Mouse (Mus musculus) liver, embryonic 15.5 days (tissue): ENCODE measurements around the gene Scrg1. TPM values are rescaled to one million over a fixed set of nuclear protein-coding genes. Genes with fewer than 3 reads are reported as not detected.
A peak's percentile ranks its signal among the peaks of the same experiment; 100 is the strongest.
"Not testable (repeated sequence)": the region's sequence is repeated elsewhere in the genome, so short reads cannot be mapped to it uniquely, and the experiment has no call there.

Experiments used
- ATAC-seq: fragments of 200-750 bp; cut with Nextera tagmentation; 2 replicates; pipeline ENCODE4 v1.8.0; 2017; ENCODE audit warnings: moderate number of reproducible peaks, mild to moderate bottlenecking, moderate library complexity; ENCODE audit not compliant: insufficient read depth
- H3K27ac ChIP-seq: fragments of 300-500 bp; sonication (generic); replicated peaks from 2 replicates; pipeline ENCODE4 v1.5.1; 2015; ENCODE audit warnings: mild to moderate bottlenecking, inconsistent platforms
- H3K27me3 ChIP-seq: fragments of 300-500 bp; sonication (generic); 2 replicates; pipeline ENCODE4 v1.6.1; 2015; ENCODE audit warnings: mild to moderate bottlenecking, inconsistent platforms
- H3K36me3 ChIP-seq: fragments of 300-500 bp; sonication (generic); replicated peaks from 2 replicates; pipeline ENCODE4 v1.6.1; 2015; ENCODE audit warnings: moderate library complexity, mild to moderate bottlenecking, inconsistent platforms
- H3K4me1 ChIP-seq: fragments of 300-500 bp; sonication (generic); replicated peaks from 2 replicates; pipeline ENCODE4 v1.6.1; 2015; ENCODE audit warnings: inconsistent platforms
- H3K4me2 ChIP-seq: fragments of 300-500 bp; sonication (generic); 2 replicates; pipeline ENCODE4 v1.6.1; 2015; ENCODE audit warnings: moderate library complexity, mild to moderate bottlenecking, inconsistent platforms
- H3K4me3 ChIP-seq: fragments of 300-500 bp; sonication (generic); replicated peaks from 2 replicates; pipeline ENCODE4 v1.5.1; 2015; ENCODE audit warnings: mild to moderate bottlenecking, inconsistent platforms
- H3K9ac ChIP-seq: fragments of 300-500 bp; sonication (generic); 2 replicates; pipeline ENCODE4 v1.6.1; 2015; ENCODE audit warnings: moderate library complexity, mild to moderate bottlenecking, inconsistent platforms
- H3K9me3 ChIP-seq: fragments of 300-500 bp; sonication (generic); replicated peaks from 2 replicates; pipeline ENCODE4 v1.6.1; 2016; ENCODE audit warnings: inconsistent platforms
- WGBS: fragments of 180-500 bp; shearing (Covaris S2); methylation state at CpG from one replicate; pipeline ENCODE4 v1.1.7; 2015; ENCODE audit warnings: mixed read lengths; ENCODE audit not compliant: insufficient replicate concordance; 5-methylcytosine and 5-hydroxymethylcytosine counted together
- polyA plus RNA-seq: library from polyadenylated mRNA; unstranded; fragments of >200 nt; fragmentation: Nextera tagmentation; extraction: Ambion mirVana; gene quantifications from 2 replicates; pipeline ENCODE4 v1.2.1, GENCODE M21; 2015

The Scrg1 gene
- polyA plus RNA-seq, 1 experiment from 2014 or later: 0.35 TPM

- WGBS: under 1% methylated on average over 65 of the region's 66 CpGs
These were observed 31.9 kb downstream of the Scrg1 start, which contains the start of gene Sap30 for GRCm38 (mm10) chr8:57487441-57488155. Gene Sap30, minus strand, starts transcription at chr8:57487860.

GRCm38 (mm10) chr8:57488312-57488765 is 32.6 kb downstream of the Scrg1 start:
- H3K4me1 ChIP-seq: peaks cover 31% of the 10 kb centered on the region
- under 1% methylated on average over 25 of the region's 25 CpGs for WGBS
- H3K27me3 ChIP-seq: no peaks in the 10 kb centered on the region
- peak; percentile 32 for ATAC-seq
- peak overlapping the region; percentile 96 for H3K27ac ChIP-seq
- H3K9me3 ChIP-seq: no peaks in the 10 kb centered on the region
- H3K9ac ChIP-seq: peak overlapping the region; percentile 74
- H3K36me3 ChIP-seq: no peaks in the 10 kb centered on the region
- peak overlapping the region; percentile 97 for H3K4me2 ChIP-seq
- peak overlapping the region; percentile 97 for H3K4me3 ChIP-seq

More at GRCm38 (mm10) chr8:57487441-57488155, 31.9 kb downstream of the Scrg1 start, which contains the start of gene Sap30:
- H3K9me3 ChIP-seq: no peaks in the 10 kb centered on the region
- H3K4me1 ChIP-seq: peaks cover 31% of the 10 kb centered on the region
- H3K9ac ChIP-seq: peak within 1 kb of the TSS; percentile 89
- peak within 1 kb of the TSS; percentile 96 for H3K27ac ChIP-seq
- peak; percentile 95 for ATAC-seq
- peak within 1 kb of the TSS; percentile 97 for H3K4me3 ChIP-seq
- H3K4me2 ChIP-seq: peak within 1 kb of the TSS; percentile 97
- no peaks in the 10 kb centered on the region for H3K27me3 ChIP-seq
- 0 out of 2 replicates have a peak, but pooled peaks cover 3% of the 10 kb centered on the region for H3K36me3 ChIP-seq

- ATAC-seq: no peak
- Histone ChIP-seq H3K4me1 (peaks cover 31% of the 10 kb centered on the region), H3K4me3 (no peak overlapping the region), H3K4me2 (peak overlapping the region; percentile 97; the same call in 1 of the 2 replicates), H3K9me3 (no peaks in the 10 kb centered on the region), H3K27me3 (no peaks in the 10 kb centered on the region), H3K36me3 (no peaks in the 10 kb centered on the region), H3K9ac (no peak overlapping the region), H3K27ac (peak overlapping the region; percentile 96)
- 91% methylated on average over 1 of the region's 1 CpGs for WGBS
These were observed 33.6 kb downstream of the Scrg1 start for GRCm38 (mm10) chr8:57489366-57489765.

DNA sequence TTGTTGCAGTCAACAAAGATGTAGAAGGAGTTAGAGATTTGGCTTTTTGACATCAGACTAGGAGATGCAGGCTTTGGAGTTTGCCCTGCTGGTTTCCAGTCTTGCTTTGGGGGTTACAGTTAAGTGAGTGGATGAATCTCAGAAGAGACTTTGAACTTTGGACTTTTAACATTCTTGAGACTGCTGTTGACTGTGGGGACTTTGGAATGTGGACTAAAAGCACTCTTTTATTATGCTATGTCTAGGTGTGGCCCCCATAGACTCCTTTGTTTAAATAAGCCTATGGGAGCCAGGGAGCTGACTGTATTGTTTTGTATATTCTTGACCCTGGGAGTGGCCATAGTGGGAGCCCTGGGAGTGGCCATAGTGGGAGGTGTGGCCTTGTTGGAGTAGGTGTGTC is 34.2 kb downstream of the Scrg1 start:
- no peaks in the 10 kb centered on the region for H3K36me3 ChIP-seq
- H3K4me1 ChIP-seq: peaks cover 31% of the 10 kb centered on the region
- H3K9me3 ChIP-seq: no peaks in the 10 kb centered on the region
- no peaks in the 10 kb centered on the region for H3K27me3 ChIP-seq
- H3K4me3 ChIP-seq: no peak overlapping the region
- no peak for ATAC-seq
- H3K9ac ChIP-seq: no peak overlapping the region
- H3K27ac ChIP-seq: no peak overlapping the region
- no peak overlapping the region for H3K4me2 ChIP-seq

DNA sequence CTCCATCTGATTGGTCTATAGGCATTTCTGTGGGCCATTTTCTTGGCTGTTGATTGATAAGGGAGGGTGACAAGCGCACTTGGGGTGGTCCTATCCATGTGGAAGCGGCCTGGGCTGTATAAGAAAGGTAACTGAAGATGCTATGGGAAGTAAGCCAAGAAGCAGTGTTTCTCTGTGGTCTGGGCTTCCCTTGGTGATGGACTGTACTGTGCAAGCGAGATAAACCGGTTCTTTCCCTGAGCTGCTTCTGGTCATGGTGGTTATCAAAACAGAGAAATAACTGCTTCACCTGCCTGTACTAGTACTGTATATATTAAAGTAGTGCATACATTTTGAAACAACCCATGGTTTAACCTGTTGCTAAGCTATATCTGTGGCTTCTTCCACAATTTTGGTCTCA is 36.1 kb downstream of the Scrg1 start:
- H3K9me3 ChIP-seq: no peaks in the 10 kb centered on the region
- H3K9ac ChIP-seq: no peak overlapping the region
- peaks cover 20% of the 10 kb centered on the region for H3K4me1 ChIP-seq
- no peak overlapping the region for H3K27ac ChIP-seq
- H3K4me3 ChIP-seq: no peak overlapping the region
- ATAC-seq: no peak
- no peaks in the 10 kb centered on the region for H3K27me3 ChIP-seq
- no peak overlapping the region for H3K4me2 ChIP-seq
- 30% methylated on average over 4 of the region's 4 CpGs for WGBS
- H3K36me3 ChIP-seq: no peaks in the 10 kb centered on the region

GRCm38 (mm10) chr8:57498494-57498846 is 42.7 kb downstream of the Scrg1 start:
- no peak overlapping the region for H3K27ac ChIP-seq
- no peak overlapping the region for H3K9ac ChIP-seq
- H3K4me3 ChIP-seq: no peak overlapping the region
- ATAC-seq: no peak
- H3K27me3 ChIP-seq: no peaks in the 10 kb centered on the region
- no peaks in the 10 kb centered on the region for H3K4me1 ChIP-seq
- H3K9me3 ChIP-seq: no peaks in the 10 kb centered on the region
- WGBS: 73% methylated on average over 8 of the region's 8 CpGs
- no peaks in the 10 kb centered on the region for H3K36me3 ChIP-seq
- no peak overlapping the region for H3K4me2 ChIP-seq

DNA sequence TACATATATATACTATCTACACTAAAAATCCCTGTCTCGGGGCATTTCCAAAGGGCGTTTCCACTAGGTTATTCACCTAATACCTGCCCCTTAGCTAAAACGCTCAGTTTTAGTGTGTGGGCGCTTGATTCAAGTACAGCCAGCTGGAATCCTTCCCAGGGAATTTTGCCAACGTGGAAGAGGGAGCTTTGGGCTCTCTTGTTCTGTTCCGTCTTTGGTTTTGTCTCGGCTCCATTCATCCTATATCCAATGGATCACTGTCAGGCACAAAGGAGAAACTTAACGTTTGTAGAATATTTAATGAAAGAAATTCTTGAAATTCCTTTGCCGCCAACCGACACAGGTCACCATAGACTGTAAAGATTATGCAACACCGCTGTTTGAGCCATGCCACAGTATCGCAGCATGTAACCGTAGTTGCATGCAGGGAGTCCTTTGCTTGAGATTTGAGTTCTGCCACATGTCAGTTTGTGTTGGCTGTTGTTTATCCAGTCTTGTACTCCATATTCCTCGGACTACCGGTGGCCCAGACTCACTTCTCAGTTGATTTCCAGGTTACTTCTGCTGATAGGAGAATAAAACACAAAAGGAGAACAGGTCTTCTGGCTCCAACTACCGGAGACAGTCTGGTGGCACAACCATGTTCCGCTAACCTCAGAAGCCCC is 43.3 kb downstream of the Scrg1 start:
- no peaks in the 10 kb centered on the region for H3K9me3 ChIP-seq
- no peaks in the 10 kb centered on the region for H3K27me3 ChIP-seq
- H3K9ac ChIP-seq: no peak overlapping the region
- no peak for ATAC-seq
- H3K4me1 ChIP-seq: no peaks in the 10 kb centered on the region
- H3K4me2 ChIP-seq: no peak overlapping the region
- no peak overlapping the region for H3K27ac ChIP-seq
- H3K36me3 ChIP-seq: no peaks in the 10 kb centered on the region
- no peak overlapping the region for H3K4me3 ChIP-seq
- 73% methylated on average over 17 of the region's 17 CpGs for WGBS

DNA sequence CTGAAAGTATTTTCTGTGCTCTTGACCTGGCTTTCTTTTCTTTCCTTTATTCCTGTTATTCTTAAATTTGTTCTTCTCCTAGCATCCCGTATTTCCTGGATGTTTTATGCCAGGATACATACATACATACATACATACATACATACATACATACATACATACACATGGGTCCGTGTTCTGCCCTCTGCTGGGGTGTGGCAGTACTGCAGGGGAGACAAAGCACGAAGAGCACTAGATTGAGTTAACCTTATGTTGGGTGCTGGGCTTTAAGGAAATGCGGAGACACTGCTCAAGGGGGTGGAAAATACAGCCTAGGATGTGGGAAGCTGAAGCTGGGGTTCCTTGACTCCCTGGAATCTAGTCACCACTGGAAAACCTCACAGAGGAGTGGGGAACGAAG is 47.9 kb downstream of the Scrg1 start:
- H3K9me3 ChIP-seq: no peaks in the 10 kb centered on the region
- no peak overlapping the region for H3K9ac ChIP-seq
- no peaks in the 10 kb centered on the region for H3K27me3 ChIP-seq
- 36% methylated on average over 5 of the region's 5 CpGs for WGBS
- H3K27ac ChIP-seq: no peak overlapping the region
- H3K36me3 ChIP-seq: no peaks in the 10 kb centered on the region
- ATAC-seq: 0 out of 2 replicates have a peak, but pooled peaks have one; percentile 50
- H3K4me1 ChIP-seq: peaks cover 27% of the 10 kb centered on the region
- no peak overlapping the region for H3K4me2 ChIP-seq
- no peak overlapping the region for H3K4me3 ChIP-seq

- WGBS: 55% methylated on average over 1 of the region's 1 CpGs
- not testable (repeated sequence) for H3K9me3 ChIP-seq, H3K36me3 ChIP-seq, H3K27me3 ChIP-seq
- peak; percentile 53 for ATAC-seq
- Histone ChIP-seq H3K27ac (peak overlapping the region; percentile 52), H3K4me3 (peak overlapping the region; percentile 44; the same call in 1 of the 2 replicates), H3K9ac (peak overlapping the region; percentile 15; the same call in 1 of the 2 replicates), H3K4me2 (peak overlapping the region; percentile 48), H3K4me1 (peaks cover 34% of the 10 kb centered on the region)
These were observed 49.8 kb downstream of the Scrg1 start for GRCm38 (mm10) chr8:57505500-57505899.

DNA sequence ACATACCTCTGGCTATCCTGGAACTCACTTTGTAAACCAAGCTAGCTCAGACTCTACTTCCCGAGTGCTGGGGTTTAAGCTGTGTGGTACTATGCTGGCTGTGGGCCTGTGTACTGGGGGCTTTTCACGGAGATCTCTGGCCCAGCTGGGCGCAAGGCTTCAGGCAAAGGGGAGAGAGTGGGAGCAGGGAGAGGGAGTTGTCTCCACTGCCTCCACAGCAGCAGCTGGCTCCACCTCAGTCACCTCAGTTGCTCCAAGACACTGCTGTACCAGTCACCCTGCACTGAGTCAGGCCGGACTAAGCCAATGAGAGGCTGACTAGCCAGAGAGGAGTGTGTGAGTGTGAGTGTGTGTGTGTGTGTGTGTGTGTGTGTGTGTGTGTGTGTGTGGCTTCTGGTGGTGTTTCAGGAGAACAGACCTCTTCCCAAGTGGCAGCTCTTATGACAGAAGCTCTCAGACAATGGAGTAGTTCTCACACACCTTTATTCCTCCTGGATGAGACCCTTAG is 51.9 kb downstream of the Scrg1 start:
- Histone ChIP-seq H3K36me3 (0 out of 2 replicates have a peak, but pooled peaks cover under 1% of the 10 kb centered on the region), H3K27me3 (no peaks in the 10 kb centered on the region), H3K4me1 (peaks cover 37% of the 10 kb centered on the region), H3K27ac (no peak overlapping the region), H3K4me3 (peak overlapping the region; percentile 17), H3K9ac (no peak overlapping the region), H3K4me2 (0 out of 2 replicates have a peak overlapping the region, but pooled peaks have one; percentile 25), H3K9me3 (no peaks in the 10 kb centered on the region)
- no peak for ATAC-seq
- 73% methylated on average over 4 of the region's 4 CpGs for WGBS

GRCm38 (mm10) chr8:57508657-57509056 is 52.9 kb downstream of the Scrg1 start:
- no peaks in the 10 kb centered on the region for H3K27me3 ChIP-seq
- H3K9me3 ChIP-seq: no peaks in the 10 kb centered on the region
- no peak overlapping the region for H3K4me2 ChIP-seq
- peaks cover 37% of the 10 kb centered on the region for H3K4me1 ChIP-seq
- H3K4me3 ChIP-seq: no peak overlapping the region
- 75% methylated on average over 4 of the region's 4 CpGs for WGBS
- no peak for ATAC-seq
- no peak overlapping the region for H3K27ac ChIP-seq
- peaks cover 11% of the 10 kb centered on the region for H3K36me3 ChIP-seq
- no peak overlapping the region for H3K9ac ChIP-seq
